Mouse (Mus musculus): ENCODE measurements around the gene Capn10.

The Capn10 gene

DNA sequence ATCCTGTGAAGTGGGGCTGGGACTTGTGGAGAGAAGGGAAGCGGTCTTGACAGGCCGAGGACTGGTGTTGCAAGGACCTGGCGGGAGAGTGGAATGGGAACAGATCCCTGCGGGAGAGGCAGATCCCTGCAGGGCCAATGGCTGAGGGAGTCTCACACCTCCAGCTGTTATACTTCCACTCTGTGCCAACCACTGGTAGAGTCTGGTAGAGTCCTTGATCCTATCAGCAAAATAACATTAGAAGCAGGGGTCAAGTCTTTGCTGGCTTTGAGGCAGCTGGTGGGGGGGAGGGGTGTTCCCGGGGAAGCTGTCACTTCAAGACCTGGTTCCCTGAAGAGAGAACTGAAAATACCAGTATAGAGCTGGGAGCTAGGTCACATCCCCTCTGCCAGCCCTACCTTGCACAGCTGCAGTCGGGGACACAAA is 42.0 kb downstream of the Capn10 start:
- DNase-seq (ENCODE audit: low spot score in 2 of 2), result no peak

DNA sequence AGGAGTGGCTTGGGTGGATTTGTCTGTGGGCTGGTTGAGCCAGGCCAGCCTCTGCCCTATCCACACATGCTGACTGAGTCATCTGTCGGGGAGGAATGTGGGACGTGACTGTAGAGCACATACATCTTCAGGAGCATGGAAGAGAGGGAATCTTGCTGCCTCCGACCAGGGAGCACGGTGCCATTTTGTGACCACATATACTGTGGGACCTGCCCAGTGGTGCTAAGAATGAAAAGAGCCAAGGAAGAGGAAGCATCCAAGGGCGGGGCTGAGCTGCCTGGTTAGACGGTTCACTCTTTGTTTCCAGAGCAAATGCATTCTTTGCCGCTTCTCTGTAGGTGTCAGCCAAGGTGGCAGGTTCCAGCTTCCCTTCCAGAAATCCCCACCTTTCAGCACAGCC is 44.5 kb downstream of the Capn10 start:
- no peak for DNase-seq (ENCODE audit: low spot score in 2 of 2)

DNA sequence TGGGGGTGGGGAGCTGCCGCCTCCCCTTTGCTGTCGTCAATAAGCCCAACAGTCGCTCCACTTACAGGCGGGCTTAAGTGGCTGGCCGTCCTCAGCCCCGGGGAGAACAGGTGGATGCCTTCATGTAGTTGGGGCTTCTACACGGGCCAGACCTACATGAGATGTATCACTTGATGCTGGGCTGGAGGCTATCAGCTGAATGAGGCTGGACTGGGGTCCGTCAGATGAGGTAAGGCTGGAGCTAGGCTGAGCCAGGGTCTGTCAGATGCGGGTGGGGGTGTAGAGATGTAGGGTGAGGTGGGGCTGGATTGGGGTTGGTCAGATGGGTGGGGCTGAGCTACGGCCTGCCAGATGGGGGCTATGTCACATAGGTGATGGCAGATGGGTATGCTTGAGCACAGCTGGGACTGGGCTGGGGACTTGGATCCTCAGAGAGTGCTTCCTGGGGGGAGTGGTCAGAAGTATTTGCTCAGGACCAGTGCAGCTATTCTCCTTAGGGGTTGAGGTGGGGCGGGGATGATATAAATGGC is 45.0 kb downstream of the Capn10 start:
- DNase-seq (ENCODE audit: low spot score in 2 of 2), result no peak

- DNase-seq (ENCODE audit: low spot score in 2 of 2), result peak in 1 of 2 experiments; percentile 23
Measured at GRCm38 (mm10) chr1:92981056-92981845, 47.1 kb downstream of the Capn10 start.

GRCm38 (mm10) chr1:92982931-92983605 is 48.9 kb downstream of the Capn10 start:
- DNase-seq (ENCODE audit: low spot score in 2 of 2), result no peak

DNA sequence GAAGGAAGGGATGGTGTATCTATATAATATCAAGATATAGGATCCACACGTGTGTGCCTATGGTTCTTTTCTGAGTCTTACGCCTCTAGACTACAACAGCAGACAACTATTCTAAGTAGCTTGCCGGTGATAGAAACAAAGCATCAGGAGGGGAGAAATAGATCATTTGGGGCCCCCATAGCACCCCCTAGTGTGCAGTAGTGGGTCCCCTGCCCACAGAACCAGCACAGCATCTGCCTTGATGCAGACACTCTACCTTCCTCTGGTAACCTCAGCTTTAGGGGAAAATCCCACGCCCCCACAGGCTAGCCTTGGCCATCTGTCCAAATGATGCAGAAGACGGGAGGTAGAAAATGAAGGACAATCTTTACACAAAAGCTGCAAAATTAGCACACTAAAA is 50.8 kb downstream of the Capn10 start:
- DNase-seq (ENCODE audit: low spot score in 2 of 2), result no peak

DNA sequence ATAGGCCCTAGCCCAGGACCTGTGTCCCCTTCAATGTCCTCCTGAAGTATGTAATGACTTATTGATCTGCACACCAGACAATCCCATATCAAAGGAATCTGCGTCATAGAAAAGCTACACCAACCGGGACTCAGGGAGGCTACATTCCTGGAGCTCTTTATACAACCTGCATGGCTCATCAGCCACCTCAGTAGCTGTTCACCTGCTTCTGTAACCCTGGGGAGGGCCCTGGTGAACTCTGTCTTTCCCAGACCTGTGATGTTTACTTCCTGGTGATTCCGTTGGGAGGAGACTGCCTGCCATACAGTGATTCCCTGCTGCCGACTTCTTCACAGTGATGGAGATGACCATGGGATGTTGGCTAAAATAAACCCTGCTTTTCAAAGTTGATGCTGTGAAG is 54.7 kb downstream of the Capn10 start:
- no peak for DNase-seq (ENCODE audit: low spot score in 2 of 2)

DNA sequence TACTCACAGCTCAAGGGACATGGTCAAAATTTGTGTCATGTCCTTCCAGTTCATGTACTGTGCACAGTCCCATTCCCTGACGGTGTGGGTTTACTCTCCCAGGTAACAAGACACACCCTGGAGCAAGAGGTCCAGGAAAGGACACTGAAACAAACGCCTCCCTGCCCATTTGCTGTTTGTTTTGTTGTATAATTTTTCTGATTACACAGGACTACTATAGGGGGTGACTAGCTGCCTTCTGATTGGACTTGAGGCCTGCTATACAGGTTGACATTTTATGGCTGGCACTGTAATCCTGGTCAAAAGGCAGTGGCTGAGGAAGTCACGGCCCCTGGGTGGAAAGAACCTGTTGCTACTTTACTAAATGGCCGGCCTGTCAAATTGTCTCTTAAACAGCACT is 55.7 kb downstream of the Capn10 start:
- no peak for DNase-seq (ENCODE audit: low spot score in 2 of 2)

DNA sequence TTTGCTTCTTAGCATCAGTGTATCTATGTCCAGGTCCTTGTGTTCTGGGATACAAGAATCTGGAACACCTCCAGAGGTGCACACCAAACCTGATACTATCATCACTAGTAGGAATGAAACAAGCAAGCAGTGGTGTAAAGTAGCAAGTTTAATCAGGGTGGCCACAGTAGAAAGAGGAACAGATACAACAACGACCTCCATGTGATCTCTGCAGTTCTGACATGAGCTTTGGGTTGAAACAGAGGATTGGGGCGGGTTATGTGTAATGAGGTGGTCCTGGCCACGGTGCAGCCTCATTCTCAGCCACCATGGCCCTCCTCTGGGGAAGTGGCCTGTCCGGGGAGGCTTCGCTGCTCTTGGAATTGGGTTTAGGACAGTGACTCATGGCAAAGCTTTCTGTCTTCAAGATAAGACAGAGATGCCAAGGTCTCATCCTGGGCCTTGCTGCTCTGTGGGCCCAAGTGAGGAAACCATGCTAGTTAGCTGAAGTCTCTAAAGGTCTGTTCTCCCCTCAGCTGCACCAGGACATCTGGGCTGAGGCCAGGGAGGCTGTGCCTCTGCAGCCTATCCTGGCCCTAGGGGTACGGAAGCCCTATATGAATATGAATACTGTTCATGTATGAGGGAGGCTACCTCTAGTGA is 58.2 kb downstream of the Capn10 start:
- DNase-seq (ENCODE audit: low spot score in 2 of 2), result no peak

- no peak for DNase-seq (ENCODE audit: low spot score in 2 of 2)
Measured at GRCm38 (mm10) chr1:92992880-92993279, 58.7 kb downstream of the Capn10 start.

All from urinary bladder, postnatal 36 days (tissue).